Mouse (Mus musculus): Measurements from ENCODE around the gene Lrba.

The Lrba gene

DNA sequence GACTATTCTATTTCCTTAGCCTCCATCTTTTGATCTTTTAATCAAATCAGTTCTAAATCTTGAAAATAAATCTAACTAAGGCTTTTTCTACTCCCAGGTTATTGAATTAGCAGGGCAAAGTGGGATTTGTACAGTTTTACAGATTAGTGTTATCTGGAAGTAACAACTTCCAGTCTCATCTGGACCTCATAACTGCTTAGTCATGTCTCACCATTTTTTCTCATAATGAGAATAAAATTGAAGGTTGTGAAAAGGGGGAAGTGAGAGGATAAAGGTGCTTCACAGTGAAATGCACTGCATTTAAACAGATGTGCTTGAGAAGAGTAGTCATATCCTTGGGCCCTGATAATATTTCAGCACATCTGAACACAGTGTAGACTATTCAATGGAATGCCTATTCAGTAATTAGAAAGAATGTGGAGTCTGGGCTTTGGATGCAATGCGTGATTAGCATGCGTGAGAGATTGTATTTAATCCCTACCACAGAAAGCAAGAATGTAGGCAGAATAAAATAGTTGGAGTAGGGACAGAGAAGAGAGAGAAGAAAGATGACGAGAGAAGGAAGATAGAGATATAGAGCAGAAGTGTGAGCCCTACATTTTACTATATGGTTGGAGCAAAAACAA, 298.5 kb downstream of the Lrba start:
- DNase-seq: no peak

DNA sequence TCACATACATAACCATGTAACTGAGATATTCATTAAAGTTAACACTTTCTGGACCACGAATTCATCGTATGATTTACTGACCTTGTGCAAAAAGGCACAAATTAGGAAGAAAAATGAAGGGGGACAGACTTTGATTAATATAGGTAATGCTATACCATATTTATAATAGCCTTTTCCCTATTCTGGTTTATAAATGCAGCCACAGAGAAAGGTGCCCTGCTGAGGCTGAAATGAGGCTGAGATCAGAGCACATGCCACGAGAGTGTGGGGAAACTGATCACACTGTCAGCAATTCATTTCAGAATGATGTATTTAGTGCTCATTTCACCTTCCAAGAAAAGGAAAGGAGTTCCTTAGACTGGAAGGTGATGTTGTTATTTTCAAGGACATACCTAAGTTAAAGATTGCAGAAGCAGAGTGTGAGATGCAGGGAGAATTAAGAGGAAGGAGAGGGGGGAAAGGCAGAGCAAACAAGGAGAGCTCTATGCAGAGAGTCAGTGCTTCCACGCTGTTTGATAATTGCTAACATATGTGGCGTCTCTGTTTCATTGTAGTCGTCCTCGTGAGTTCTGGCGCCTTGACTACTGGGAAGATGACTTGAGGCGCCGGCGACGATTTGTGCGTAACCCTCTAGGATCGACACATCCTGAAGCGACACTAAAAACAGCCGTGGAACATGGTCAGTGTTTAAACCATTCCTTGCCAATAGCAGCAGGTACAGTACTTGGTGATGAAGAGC, 307.2 kb downstream of the Lrba start:
- DNase-seq: no peak

GRCm38 (mm10) chr3:86536751-86537150, 312.3 kb downstream of the Lrba start:
- no peak for DNase-seq

DNA sequence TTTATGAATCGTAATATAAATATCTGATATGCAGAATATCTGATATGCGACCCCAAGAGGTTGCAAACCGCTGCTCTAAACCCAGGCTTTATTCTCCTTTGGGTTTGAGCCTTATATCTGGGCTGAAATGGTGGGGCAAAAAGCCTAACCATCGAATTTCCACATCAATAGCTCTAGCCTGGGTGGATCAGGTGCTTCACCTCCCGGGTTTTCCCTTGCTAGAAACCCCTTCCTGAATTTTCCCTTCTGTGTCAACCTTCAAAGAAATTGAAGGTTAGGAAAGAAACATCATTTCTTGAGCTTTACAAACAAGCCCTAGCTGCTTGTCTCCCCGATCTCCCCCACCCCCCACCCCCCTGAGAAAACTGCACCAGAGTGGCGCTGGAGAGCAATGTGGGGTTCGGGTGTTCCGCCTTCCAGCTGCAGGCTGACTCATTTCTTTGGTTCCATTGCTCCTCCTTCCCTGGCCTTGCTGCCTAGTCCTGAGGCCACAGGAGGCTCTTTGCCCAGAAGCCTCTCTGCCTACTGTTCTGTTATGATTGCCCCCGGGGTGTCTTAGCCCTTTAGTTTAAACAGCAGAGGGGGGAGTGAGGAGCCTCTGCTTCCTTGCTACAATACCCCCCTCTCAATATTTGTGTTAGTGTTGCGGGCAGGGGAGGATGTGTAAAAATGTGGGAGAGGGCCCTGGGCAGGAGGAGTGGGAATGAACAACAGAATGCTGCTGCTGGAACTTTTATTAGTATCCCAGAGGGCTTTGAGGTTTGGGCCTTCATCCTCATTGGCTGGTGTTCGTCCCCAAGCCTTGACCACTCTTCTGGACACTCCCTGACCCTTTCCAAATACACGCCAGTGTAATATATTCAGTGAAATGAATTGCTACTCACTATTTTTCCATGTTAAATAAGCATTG, 314.4 kb downstream of the Lrba start:
- no peak for DNase-seq

DNA sequence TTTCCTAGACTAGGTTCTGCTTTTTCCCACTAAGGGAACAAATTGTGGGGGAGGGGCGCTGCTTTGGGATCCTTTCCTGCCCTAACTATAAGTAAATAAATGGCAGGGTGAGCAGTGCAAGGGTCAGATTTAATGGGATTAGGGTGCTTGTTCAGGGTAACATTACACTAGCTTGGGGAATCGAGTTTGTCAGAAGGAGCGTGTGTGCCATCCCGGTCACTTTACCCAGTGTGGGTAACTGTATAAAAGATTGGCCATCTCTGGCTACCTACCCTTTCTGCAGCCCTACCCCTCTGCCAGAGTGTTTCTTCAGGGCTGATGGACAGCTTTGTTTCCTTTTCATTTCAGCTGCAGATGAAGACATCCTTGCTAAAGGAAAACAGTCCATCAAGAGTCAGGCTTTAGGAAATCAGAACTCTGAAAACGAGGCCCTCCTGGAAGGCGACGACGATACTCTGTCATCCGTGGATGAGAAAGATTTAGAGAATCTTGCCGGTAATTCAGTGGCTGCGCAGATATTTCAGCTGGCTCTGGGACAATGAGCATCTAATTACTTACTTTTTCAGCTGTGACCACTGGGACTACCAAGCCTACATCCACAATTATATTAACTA, 315.2 kb downstream of the Lrba start:
- DNase-seq: no peak

GRCm38 (mm10) chr3:86541074-86541614, 316.7 kb downstream of the Lrba start:
- DNase-seq: no peak

DNA sequence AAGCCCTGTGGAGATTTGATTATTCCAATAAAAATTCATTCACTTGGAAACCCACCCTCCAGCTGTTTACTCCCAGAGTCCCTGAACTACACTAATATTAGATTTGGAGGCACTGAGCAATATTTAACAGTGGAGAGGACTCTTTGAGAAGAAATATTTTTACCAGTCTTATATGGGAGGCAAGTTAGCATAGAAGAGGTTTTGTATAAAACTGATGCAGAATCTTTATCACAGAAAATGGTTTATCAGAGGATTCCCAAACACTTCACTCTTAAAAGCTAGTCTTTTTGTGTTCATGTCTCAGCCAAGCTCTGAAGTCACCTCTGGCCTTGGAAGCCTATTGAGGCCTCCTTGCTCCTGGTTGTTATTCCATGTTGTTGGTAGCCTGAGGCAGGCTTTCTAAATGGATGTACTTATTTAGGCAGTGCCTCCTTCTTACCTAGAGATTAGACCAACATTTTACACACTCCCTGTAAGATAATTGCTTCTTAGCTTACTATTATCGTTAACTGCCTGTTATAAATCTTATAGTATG, 317.4 kb downstream of the Lrba start:
- DNase-seq: no peak

GRCm38 (mm10) chr3:86544785-86545184, 320.3 kb downstream of the Lrba start:
- DNase-seq: peak; percentile 26 to 31

GRCm38 (mm10) chr3:86545945-86546344, 321.5 kb downstream of the Lrba start:
- no peak for DNase-seq

DNA sequence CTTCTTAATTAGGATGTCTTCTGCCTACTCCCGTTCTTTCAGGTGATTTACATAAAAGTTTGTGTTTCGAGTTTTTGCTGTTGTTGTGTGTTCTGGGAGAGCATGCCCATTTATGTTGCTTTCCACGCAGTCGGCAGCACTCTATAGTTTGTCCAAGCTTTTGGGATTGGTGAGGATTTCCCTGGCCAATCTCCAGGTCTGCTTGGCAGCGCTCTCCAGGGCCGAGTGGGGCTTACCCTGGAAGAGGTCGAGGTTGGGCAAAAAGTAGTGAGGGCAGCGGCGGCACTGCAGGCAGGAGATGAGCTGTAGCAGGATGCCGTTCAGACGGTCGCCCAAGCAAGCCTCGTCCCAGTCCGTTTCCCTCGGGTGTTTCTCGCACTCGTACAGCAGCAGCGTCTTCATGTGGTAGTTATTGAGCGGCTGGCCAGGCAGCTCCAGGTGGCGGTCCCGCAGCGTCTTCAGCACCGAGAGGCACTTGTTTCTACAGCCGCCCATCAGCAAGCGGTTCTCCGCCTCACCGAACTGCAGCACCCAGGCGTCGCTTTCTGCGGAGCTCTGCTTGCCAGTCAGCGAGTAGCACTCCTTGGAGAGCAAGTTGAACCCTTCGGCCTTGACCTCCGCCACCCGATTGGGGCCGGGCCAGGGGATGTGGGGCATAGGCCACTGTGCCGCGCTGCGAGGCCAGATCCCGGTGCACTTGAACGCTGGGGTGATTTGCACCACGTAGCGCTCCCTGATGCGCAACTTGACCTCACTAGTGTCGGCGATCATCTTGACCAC, 322.2 kb downstream of the Lrba start:
- peak; percentile 55 to 67 for DNase-seq

- peak; percentile 20 to 56 for DNase-seq
These were observed 322.8 kb downstream of the Lrba start for GRCm38 (mm10) chr3:86547251-86547791.

DNA sequence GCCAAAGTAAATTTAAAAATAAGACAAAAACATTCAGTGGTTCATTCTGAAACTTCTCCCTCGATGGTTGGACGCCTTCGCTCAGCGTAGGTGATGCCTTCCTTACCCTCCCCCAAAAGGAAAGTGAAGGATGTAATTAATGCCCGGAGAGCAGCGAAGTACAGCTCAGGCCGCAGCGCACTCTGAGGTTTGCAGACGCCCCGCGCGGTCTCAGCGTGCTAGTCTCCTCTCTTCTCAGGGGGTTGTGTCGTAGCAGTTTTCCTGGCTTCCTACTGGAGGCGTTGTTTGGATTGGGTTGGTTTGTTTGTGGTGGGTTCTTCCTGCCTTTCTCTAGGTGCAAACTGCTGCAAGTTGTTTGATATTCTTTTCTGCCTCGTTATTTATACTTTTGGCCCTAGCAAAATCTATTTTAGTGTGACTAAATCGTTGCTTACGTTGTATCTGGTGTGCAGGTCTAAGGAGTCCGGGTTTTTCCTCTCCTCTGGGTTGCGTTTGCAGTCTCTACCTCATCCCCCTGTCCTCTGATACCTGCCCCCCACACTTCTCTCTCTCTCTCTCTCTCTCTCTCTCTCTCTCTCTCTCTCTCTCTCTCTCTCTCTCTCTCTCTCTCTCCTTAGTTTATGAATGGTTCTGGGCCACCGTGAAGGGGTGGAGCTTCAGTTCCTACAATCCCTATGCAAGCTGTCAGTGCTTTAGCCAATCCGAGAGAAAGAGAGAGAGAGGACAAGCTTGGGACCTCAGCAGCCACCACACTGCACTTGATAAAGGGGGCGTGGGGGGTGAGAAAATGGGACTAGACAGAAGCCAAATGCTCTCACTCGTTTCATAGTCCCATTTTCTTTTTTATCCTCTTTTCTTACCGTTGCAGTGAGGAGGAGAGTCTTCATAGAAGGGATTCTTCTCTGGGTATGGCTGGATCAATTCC, 323.9 kb downstream of the Lrba start, which contains the start of gene Mab21l2:
Gene Mab21l2 (minus strand): TSS at position 539 of the 925 bp plus-strand sequence.
- peak; percentile 32 to 40 for DNase-seq

DNA sequence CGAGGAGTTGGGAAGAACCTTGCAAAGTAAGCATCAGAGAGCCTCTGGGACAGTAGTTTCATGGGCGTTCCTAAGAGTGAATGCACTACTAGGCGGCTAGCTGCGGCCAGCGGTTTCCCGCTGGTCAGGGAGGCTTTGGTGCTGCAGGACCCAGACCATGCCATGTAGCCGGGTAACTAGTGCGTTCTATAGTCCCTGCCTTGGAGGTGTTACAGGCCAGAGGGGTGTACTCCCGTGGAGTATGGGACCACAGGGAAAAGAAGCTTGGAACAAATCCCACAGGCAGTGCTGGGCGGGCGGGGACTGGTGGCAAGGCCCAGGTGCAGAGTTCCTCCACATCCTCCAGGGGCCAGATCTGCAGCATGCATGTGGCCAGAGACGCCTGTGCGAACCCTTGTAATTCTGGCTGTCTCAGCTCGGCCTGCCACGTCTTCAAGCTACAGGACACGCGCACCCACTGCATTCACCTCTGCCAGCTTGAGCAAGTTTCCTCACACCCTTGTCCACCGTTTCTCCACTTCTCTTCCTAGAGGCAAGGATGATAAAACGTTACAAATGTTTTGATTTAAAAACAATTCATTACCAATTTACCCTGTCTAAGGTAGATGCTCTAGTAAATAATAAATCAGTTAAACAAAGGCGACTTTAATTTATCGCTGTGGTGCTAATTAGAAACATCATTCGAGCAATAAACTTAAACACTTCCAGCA, 326.0 kb downstream of the Lrba start:
- peak in 1 of 2 experiments; percentile 15 for DNase-seq

DNA sequence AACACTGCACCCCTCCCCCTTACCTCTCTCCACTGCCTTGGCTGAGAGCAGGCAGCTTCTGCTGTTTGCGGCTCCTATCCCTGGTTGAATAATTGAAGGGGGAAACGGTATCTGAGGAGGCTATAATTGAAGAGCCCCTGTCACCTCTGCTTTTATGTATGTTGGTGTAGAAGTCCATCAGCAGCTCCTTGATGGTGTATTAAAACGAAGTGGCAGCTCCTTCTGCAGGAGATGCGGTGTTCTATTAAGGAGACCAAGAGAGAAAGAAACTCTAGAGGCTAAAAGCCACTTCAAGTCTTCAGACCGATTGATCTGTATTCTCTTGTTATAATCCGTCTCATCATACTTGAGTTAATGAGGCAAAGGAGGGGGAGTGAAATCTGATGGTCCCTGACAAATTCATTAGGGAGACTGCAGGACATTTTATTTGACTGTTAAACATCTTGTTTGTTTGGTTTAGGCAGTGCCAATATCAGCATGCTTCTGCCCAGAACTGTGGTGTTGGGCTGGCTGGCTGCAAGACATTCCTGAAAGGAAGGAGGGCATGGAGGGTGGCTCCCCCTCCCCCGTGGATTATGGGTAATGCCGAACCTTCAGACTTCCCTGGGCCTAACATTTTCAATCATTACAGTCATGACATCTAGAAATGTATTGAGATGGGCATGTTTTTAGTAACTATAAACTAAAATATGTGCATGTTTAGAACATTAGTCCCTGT, 326.7 kb downstream of the Lrba start:
- DNase-seq: no peak

DNA sequence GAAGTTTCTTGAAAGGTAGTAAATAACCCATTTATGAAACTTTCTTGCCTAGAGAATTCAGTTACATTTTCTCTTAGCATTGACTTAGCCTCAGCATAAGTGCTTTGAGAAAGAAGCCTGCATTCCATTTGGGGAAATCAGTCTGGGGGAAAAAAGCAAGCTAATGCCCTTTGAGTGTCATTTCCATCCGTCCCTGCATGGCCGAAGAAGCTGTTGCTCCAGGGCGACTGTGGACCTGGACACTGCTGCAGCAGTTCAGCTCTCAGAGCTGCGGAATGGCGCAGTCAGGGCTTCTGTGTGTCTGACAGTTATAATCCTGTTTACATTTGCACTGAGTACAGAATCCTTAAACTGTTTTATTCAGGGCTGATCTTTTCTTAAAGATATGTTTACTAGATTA, 327.7 kb downstream of the Lrba start:
- no peak for DNase-seq

DNA sequence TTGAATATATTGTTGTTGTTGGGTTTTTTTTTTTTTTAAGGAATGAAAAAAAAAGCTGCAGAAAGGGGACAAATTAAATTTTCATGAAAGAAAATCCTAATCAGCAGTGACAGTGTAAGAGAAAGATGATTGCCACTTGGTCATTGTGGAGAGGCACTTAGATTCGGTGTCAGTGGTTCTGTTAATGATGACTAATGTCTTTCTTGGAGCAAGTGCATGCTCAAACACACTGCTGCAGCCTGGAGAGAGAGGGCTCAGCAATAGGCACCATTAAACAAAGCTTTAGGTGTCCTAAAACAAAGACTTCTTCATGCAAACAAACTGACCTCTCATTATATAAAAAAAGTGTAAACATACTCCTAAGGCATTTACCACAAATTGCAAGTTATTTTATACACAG, 334.5 kb downstream of the Lrba start:
- DNase-seq: no peak

GRCm38 (mm10) chr3:86559635-86560034, 335.2 kb downstream of the Lrba start:
- no peak for DNase-seq

- DNase-seq: no peak
These were observed 336.0 kb downstream of the Lrba start for GRCm38 (mm10) chr3:86560281-86561022.
